Mouse (Mus musculus) kidney, postnatal 14 days (tissue): ENCODE measurements at regions not wholly inside any gene's neighbourhood (a gene's known extent, or its start where the extent isn't known, plus 50 kb on each side); places are given as distances from the start of the nearest gene placed in this dataset.
A peak's percentile ranks its signal among the peaks of the same experiment; 100 is the strongest.

Source experiments
- DNase-seq: peaks from one replicate; pipeline ENCODE4 v3.0.0; 2022; ENCODE audit warnings: mixed read lengths

GRCm38 (mm10) chr12:90469754-90470153, 268.5 kb downstream of the Dio2 start:
- no peak for DNase-seq

- no peak for DNase-seq
Observed at GRCm38 (mm10) chr12:90460121-90460520, 278.1 kb downstream of the Dio2 start.

GRCm38 (mm10) chr12:90440672-90441071, 297.6 kb downstream of the Dio2 start:
- DNase-seq = no peak

GRCm38 (mm10) chr12:90425276-90426063, 312.8 kb downstream of the Dio2 start:
- no peak for DNase-seq

GRCm38 (mm10) chr12:90417590-90418221, 320.5 kb downstream of the Dio2 start:
- DNase-seq = peak; percentile 46

- DNase-seq = no peak
Observed at GRCm38 (mm10) chr12:90408716-90409115, 329.5 kb downstream of the Dio2 start.

GRCm38 (mm10) chr12:90398564-90398963, 339.7 kb downstream of the Dio2 start:
- DNase-seq = peak; percentile 6
